Mouse (Mus musculus): Measurements from ENCODE around the gene 4931428L18Rik.

The 4931428L18Rik gene

GRCm38 (mm10) chr1:31152799-31153426, 69.6 kb downstream of the 4931428L18Rik start:
- in situ Hi-C loops (cut with MboI, MseI) = loop anchor here (5.0 kb wide), 2 partner anchors 221 to 381 kb away; no protein-coding TSS in a partner anchor

DNA sequence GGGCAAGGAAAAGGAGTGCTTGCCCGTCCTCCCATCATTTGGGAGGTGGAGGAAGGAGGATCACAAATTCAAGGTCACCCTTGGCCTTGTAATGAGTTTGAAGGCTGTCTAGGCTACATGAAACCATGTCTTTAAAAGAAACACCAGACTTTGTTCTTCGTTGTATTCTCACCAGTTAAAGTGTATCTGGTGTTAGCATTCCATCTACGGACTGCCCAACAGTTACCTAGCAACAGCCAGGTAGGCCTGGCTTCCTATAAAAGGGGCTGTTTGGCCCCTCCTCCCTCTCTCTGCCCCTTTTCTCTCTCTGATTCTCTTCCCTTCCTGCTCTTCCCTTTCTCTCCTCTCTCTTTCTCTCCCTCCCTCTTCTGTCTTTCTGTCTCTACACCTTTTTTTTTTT, 71.9 kb downstream of the 4931428L18Rik start:
- in situ Hi-C loops (cut with MboI, MseI) = loop anchor here (5.0 kb wide), 2 partner anchors 218 to 378 kb away; no protein-coding TSS in a partner anchor

GRCm38 (mm10) chr1:31149671-31150070, 72.8 kb downstream of the 4931428L18Rik start:
- in situ Hi-C loops (cut with MboI, MseI) = loop anchor here (5.0 kb wide), 2 partner anchors 217 to 377 kb away; no protein-coding TSS in a partner anchor

- in situ Hi-C loops (cut with MboI, MseI) = no loop called here
Observed at GRCm38 (mm10) chr1:31143571-31143970, 78.9 kb downstream of the 4931428L18Rik start.

DNA sequence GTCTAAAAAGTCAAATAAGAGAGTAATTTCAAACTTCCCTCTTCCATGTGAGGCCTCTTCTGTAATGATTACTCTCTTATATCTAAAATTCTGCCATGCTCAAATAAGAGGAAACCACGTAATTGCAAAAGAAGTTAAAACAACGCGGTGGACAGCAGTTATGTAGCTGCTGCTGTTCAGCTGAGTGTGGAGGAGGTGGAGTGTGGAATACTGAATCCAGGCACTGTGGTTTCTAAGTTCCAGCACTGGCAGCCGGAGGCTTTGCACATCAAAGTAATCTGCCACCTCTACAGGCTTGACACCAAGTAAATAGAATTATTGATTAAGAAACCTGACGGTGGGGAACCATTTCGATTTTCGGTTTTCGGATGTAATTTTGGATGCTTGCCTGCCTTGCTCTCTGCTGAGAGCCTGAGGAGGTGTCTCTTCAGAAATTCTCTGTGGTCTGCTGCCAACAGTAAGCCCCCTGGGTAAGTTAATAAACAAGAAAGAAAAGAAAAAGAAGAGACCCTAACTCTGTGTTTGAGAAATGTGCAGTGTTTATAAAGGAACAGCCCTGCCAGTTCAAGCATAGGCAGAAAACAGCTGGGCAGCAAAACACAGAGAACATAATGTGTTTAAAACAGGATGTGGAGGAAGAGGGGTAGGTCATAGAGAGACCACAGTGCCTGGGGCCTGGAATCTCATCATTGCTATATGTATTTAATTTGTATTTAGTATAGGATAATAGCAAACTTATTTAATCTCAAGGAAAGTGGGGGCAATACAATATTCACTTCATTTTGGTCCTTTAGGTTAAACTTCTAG, 80.0 kb downstream of the 4931428L18Rik start:
- in situ Hi-C loops (cut with MboI, MseI) = no loop called here

DNA sequence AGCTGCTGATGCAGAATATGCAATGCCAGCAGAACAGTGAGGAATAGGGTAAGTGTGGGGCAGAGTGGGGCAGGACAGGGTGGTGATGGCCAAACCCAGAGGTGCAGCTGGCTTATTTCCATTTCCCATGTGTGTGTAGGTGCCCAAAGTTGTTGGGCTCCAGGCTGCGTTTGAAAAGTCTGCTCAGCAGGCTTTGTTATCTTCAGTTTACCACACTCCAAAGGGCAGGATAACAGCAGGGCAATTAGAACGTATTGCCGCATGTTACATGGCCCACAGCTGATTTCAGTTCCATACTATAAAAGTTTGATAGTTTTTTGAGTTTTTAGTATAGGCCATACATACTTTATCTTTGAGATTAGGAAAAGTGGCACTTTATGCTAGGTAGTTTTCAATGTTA, 84.1 kb downstream of the 4931428L18Rik start:
- in situ Hi-C loops (cut with MboI, MseI) = no loop called here

DNA sequence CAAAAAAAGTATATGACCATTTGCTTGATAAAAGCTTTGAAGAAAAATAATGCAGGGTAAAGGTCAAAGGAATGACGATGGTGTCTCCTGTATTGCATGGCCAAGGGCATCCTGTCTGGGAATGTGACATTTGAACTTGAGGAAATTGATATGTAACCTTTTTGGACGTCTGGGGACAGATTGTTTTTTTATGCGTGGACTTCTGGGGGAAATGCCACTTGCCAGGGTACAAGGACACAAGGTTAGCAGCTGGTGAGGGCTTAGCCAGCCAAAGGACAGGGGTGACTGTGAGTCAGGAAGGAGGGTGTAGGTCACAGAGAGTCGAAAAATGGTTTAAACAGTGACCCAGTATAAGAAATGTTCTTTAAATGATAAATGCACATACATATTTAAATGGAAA, 109.0 kb downstream of the 4931428L18Rik start:
- in situ Hi-C loops (cut with MboI, MseI) = no loop called here

- in situ Hi-C loops (cut with MboI, MseI) = no loop called here
Observed at GRCm38 (mm10) chr1:31107961-31108360, 114.5 kb downstream of the 4931428L18Rik start.

DNA sequence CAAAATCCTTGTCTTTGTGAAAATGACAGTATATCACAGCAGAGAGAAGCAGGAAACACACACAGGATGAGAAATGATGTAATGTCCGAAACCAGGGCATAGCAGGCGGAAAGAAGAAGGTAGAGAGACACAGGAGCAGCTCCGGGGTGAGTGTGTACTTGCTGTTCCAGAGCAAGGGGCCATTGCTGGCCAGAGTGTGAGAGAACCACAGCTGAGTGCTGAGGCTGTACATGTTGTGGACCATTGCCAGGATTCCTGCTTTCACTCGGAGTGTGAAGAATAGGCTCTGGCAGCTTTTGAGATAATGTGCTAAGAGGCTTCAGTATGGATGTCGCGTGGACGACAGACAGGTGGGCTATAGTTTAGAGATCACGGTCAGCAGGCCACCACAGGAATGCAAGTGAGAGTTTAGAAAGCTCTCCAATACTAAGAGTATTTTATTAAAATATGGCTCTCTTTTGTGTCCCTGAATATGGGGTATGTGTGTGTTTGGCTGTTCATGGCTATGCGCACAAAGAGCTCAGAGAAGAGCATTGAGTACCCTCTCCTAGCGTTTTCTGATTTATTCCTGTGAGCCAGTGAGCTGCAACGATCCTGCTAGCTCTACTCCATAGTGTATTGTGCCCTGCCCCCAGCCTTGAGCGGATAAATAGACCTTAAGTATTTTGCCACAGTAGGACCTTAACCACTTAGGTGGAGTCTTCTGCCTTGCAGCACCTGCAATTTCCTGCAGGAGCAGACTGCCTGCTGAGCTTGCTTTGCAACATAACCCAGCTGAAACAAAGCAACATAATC, 119.4 kb downstream of the 4931428L18Rik start:
- in situ Hi-C loops (cut with MboI, MseI) = no loop called here

DNA sequence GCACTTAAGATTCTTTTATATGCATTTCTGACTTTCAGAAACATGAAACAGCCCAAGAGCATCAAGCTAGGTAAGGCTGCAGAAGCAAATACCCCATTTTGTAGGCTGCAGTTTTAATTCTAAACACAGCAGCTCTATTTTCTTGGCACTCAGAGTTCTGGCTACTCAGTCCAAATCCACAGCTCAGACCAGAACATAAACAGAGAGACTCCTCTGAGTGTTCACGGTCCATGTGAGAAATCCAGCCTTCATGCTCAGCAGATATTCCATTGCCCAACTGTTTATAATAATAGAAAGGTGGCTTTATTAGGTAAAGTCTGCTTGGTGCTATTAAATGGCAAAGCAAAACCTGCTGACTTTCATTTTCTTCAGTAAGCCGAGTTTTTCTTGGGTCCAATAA, 120.2 kb downstream of the 4931428L18Rik start:
- in situ Hi-C loops (cut with MboI, MseI) = no loop called here

DNA sequence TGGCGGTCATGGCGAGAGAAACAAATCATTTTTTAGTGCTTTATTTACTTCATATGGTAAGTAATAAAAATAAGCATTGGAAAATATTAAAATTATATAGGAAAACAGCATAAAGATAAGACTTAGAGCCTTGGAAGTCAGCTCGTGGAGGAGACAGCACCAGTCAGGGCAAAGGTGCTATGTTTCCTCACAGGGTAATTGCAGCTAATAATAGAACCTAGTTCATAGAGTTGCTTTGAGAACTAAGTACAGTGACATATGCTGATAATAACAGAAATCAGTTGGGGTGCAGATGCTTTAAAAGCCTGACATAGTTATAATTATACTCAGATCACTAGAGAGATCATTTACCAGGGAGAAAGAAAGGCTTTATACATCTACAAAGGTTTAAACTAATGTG, 125.3 kb downstream of the 4931428L18Rik start:
- in situ Hi-C loops (cut with MboI, MseI) = no loop called here

GRCm38 (mm10) chr1:31096466-31096793, 126.1 kb downstream of the 4931428L18Rik start:
- in situ Hi-C loops (cut with MboI, MseI) = no loop called here

DNA sequence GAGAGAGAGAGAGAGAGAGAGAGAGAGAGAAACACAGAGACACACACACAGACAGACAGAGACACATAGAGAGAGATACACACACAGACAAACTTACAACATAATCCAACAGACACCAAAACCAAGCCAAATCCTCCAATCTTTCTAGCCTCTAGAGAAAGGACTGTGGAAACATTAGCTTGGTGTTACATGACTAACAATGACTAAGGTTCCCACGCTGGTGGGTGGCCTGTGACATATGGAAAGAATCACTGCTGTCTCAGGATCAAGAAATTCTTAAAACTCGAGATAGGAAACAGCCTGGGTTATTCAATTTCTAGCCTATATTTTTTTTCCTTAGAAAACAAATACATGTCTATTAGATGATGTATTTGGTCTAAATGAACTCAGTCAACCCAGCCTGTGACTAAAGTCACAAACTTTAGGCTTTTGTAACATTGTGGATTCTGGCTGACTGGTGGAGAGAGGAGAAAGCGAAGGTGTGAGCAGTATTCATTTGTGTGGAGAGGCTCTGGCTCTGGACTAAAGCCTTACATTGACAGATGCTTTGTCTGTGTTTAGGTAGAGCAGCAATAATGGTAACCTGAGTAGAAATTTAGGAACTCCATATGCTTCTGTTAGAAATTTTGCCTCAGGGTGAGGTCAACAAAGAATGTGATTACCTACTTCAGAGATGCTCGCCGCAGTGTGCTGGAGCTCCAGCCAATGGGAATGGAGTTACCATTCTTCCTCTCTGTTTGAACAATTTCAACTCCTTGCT, 126.6 kb downstream of the 4931428L18Rik start:
- in situ Hi-C loops (cut with MboI, MseI) = no loop called here

DNA sequence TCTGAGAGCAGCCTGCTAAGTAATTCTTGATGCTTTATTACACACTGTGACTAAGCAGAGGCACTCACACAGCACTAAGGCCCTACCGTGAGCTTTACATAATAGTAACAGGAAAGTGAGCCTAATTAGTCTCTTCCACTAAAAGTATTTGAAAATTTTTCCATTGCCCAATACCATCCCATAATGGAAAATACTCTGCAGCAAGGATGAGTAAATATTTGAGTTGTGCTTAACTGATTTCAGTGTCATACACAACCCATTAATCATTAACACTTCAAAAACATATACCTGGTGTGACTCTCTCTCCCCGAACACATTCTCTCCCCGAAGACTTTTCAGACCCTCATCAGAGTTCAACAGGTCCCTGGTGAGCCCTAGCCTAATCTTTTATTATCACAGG, 127.7 kb downstream of the 4931428L18Rik start:
- in situ Hi-C loops (cut with MboI, MseI) = no loop called here

- in situ Hi-C loops (cut with MboI, MseI) = no loop called here
Observed at GRCm38 (mm10) chr1:31093939-31094338, 128.5 kb downstream of the 4931428L18Rik start.

DNA sequence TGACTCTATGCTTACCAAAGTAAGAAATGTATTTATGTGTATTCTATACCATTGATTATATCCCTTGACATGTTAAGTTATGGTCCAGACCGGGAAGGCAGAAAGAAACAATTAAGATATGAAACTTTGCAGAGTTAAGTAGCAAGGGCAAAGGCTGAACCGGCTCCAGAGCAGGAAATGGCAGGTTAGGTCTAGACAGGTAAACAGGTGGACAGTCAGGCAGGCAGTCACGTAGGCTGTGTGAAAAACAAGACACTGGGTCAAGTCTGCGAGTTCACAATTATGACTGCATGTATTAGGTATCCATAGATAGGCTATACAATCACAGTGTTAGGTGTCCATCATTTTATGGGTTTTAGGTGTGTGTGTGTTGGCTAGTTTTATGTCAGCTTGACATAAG, 133.8 kb downstream of the 4931428L18Rik start:
- in situ Hi-C loops (cut with MboI, MseI) = no loop called here

- in situ Hi-C loops (cut with MboI, MseI) = no loop called here
Observed at GRCm38 (mm10) chr1:31072523-31073370, 149.7 kb downstream of the 4931428L18Rik start.

GRCm38 (mm10) chr1:31071209-31071608, 151.3 kb downstream of the 4931428L18Rik start:
- in situ Hi-C loops (cut with MboI, MseI) = no loop called here

- in situ Hi-C loops (cut with MboI, MseI) = no loop called here
Observed at GRCm38 (mm10) chr1:31064817-31065740, 157.4 kb downstream of the 4931428L18Rik start.

All from T-helper 1 cell (primary cell).